Mouse (Mus musculus) embryonic stem cell, embryonic (primary cell): ENCODE data around the gene Cep104.

Source experiments
- CTCF ChIA-PET, 4 experiments: fragments of 300-600 bp in 2 of 4; fragments of 350-600 bp in 2 of 4; sonication (Branson Sonifier 250); formaldehyde crosslinking; loops; one replicate each; lab custom pipeline; 2022; ENCODE audit warnings: inconsistent platforms in 2 of 4; lab: Charles Lee
- POLR2A ChIA-PET, 4 experiments: fragments of 300-600 bp in 2 of 4; fragments of 350-600 bp in 2 of 4; sonication (Branson Sonifier 250); formaldehyde crosslinking; loops; one replicate each; lab custom pipeline; 2022; ENCODE audit warnings: antibody characterized with exemption in 4 of 4, inconsistent platforms in 1 of 4; lab: Charles Lee

Cep104 gene

DNA sequence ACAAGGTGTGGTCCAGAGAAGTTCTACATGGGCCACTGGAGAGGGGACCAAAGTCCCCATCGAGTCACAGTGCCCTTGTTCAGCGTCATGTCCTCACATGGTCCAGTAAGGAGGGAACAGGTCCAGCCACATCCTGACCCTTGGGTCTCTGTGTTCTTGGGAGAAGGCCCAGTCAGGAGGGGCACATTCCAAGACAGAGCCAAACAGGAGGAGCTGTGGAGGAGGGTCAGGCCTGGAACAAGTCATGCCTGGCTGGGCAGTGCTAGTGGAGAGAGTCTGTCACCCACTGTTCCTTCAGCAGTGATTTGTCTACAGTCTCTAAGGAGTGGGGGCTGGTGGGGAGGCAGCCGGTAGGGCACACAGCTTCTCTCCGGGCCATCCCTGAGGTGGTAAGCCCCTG lies 47.4 kb downstream of the Cep104 start:
- CTCF ChIA-PET, result interaction anchor here in 3 of 4 experiments (0.5 to 1.0 kb wide), 4 partner anchors 15 to 387 kb away, joined by 3 to 7 read pairs (median 4); no protein-coding TSS in a partner anchor
- POLR2A ChIA-PET, result interaction anchor here in 3 of 4 experiments (0.7 to 3.0 kb wide), 6 partner anchors 10 to 189 kb away, joined by 3 to 12 read pairs (median 4); partner anchors contain the start of gene Lrrc47 (in 2 of the 3)

DNA sequence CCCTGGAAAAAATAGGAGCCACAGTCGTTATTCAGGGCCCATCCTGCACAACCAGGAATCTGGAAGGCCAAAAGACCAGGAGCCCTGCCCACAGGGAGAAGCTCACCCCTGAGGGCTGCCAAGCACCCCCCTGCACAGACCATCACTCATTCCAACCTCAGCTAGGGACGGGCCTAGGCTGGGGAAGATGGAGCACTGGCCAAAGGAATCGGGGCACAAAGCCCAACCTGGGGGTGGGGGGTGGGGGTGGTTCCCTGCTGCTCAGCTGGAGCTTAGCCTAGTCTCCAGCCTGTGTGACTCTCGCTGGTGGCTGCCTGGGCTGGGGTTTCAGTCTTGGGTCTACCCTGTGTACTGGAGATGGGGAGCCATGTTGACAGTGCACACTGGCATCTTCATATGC lies 47.9 kb downstream of the Cep104 start:
- CTCF ChIA-PET, result interaction anchor here in 2 of 4 experiments (0.5 to 1.0 kb wide), 4 partner anchors 14 to 388 kb away, joined by 3 to 7 read pairs (median 4); no protein-coding TSS in a partner anchor
- POLR2A ChIA-PET, result interaction anchor here in 3 of 4 experiments (0.7 to 2.3 kb wide), 4 partner anchors 11 to 189 kb away, joined by 3 to 10 read pairs (median 3); partner anchors contain the start of gene Lrrc47 (in 1 of the 3)

DNA sequence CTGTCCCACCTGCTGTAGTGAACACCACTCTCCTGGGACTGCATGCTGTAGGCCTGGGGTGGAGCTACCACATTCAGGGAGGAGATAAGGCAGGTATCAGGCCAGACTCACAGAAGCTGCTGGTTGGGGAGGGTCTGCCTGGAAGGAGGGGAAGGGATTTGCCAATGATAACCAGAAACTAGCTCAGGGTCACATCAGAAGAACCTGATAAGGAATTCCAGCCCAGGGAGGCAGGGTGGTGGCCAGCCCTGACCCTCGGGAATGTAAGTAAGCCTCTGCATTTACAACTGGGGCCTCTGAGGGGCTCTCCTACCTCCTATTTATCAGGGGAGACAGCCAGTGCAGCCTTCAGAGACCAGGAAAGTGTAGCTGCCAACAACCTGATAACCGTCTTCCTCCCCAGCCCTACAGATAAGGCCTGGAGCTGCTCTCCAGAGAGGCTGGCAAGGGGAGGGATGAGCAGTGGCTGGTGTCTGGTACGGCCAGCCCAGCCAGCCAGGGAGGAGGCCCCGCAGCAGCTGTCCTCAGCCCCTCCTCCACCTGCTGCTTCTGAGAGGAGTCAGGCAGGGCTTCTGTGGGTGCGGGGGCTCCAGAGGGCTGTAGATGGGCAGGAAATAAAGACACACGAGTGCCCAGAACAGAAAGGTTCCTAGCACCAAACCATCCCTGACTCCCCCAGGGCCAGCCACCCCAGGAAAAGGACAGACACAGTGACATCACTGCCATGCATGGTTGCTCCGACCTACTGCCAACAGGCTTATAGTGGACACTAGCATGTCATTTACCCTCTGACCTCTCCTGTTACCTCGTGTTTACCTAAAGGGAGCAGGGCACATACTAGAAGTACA lies 49.0 kb downstream of the Cep104 start:
- CTCF ChIA-PET, result interaction anchor here in 1 of 4 experiments (2.4 kb wide), 1 partner anchor 277 kb away, joined by 8 read pairs; the partner anchor contains the start of gene Arhgef16
- POLR2A ChIA-PET, result interaction anchor here in 3 of 4 experiments (0.8 to 2.3 kb wide), 6 partner anchors 9 to 67 kb away, joined by 3 to 11 read pairs (median 5); partner anchors contain the start of genes A430005L14Rik (in 2 of the 3) and Lrrc47 (in 1 of the 3)

GRCm38 (mm10) chr4:154024729-154025521 lies 49.9 kb downstream of the Cep104 start:
- ChIA-PET CTCF (interaction anchor here in 3 of 4 experiments (0.5 to 4.0 kb wide), 19 partner anchors 8 to 1605 kb away, joined by 3 to 30 read pairs (median 4); partner anchors contain the start of gene Arhgef16 (in 1 of the 3)), POLR2A (interaction anchor here in 3 of 4 experiments (0.5 to 2.5 kb wide), 9 partner anchors 10 to 403 kb away, joined by 3 to 11 read pairs (median 5); partner anchors contain the start of genes Lrrc47 (in 2 of the 3) and A430005L14Rik (in 1 of the 3))

- ChIA-PET CTCF (interaction anchor here (0.5 to 4.0 kb wide), 50 partner anchors 9 to 1604 kb away, joined by 3 to 30 read pairs (median 3); partner anchors contain the start of genes Lrrc47 (in 2 of the 4), Arhgef16 (in 1 of the 4) and Tprgl (in 1 of the 4)), POLR2A (interaction anchor here (0.6 to 2.5 kb wide), 11 partner anchors 11 to 270 kb away, joined by 3 to 11 read pairs (median 5); partner anchors contain the start of gene Lrrc47 (in 2 of the 4))
Measured at GRCm38 (mm10) chr4:154025641-154026440, 50.8 kb downstream of the Cep104 start, which contains the start of gene Smim1. TSS of gene Smim1 (minus strand) at chr4:154026230.

DNA sequence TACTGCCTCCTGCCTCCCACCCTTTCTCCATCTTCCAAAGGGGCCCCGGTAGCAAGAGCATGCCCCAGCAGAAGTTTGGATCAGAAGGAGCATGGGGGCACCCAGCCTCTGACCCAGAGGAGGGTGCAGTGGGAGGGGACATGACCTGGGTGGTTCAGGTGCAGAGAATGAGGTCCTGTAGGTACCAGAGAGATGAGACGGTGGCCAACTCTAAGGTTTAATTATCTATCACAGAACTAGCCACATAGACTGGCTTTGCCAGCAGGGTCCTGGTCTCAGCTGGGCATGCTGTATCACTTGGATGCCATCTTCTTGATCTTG lies 51.4 kb downstream of the Cep104 start:
- ChIA-PET CTCF (interaction anchor here (0.5 to 4.0 kb wide), 44 partner anchors 9 to 812 kb away, joined by 3 to 30 read pairs (median 4); partner anchors contain the start of genes Lrrc47 (in 2 of the 4), Arhgef16 (in 1 of the 4) and Tprgl (in 1 of the 4)), POLR2A (interaction anchor here in 2 of 4 experiments (1.0 to 2.5 kb wide), 4 partner anchors 13 to 79 kb away, joined by 3 to 11 read pairs (median 7); partner anchors contain the start of gene Lrrc47 (in 1 of the 2))

GRCm38 (mm10) chr4:154028066-154028465 lies 53.1 kb downstream of the Cep104 start:
- ChIA-PET CTCF (interaction anchor here in 2 of 4 experiments (0.6 to 4.0 kb wide), 6 partner anchors 45 to 933 kb away, joined by 3 to 30 read pairs (median 4); partner anchors contain the start of genes Arhgef16 (in 1 of the 2) and Hes5 (in 1 of the 2)), POLR2A (interaction anchor here in 1 of 4 experiments (0.6 kb wide), 1 partner anchor 51 kb away, joined by 3 read pairs; no protein-coding TSS in a partner anchor)

GRCm38 (mm10) chr4:154028646-154029045 lies 53.7 kb downstream of the Cep104 start:
- POLR2A ChIA-PET, result interaction anchor here in 2 of 4 experiments (0.6 to 1.0 kb wide), 2 partner anchors 8 to 52 kb away, joined by 3 read pairs; no protein-coding TSS in a partner anchor
- CTCF ChIA-PET, result interaction anchor here in 1 of 4 experiments (4.0 kb wide), 1 partner anchor 76 kb away, joined by 30 read pairs; no protein-coding TSS in a partner anchor

- POLR2A ChIA-PET, result interaction anchor here in 1 of 4 experiments (2.6 kb wide), 1 partner anchor 22 kb away, joined by 7 read pairs; no protein-coding TSS in a partner anchor
- CTCF ChIA-PET, result interaction anchor here (0.6 to 2.7 kb wide), 9 partner anchors 11 to 1028 kb away, joined by 3 to 11 read pairs (median 4); partner anchors contain the start of gene Smim1 (in 2 of the 4)
Measured at GRCm38 (mm10) chr4:154037123-154037522, 62.1 kb downstream of the Cep104 start.

DNA sequence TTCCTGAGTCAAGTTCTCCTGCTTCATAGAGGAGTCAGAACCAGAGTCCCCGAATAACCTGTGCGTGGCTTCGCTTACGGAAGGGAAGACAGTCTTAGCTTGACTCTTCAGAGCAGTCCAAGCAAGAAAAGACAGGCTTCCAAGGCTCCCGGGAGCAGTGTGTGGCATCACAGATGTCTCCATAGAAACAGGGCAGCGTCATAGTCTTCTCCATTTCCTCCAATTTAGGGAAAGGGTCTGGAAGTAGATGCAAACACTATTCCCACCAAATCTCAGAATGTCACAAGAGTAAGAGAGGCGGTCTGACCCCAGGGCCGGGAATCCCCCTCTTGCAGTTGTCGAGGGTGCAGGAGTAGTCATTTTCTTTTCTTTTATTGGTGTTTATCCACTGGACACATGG lies 67.6 kb downstream of the Cep104 start, which contains the start of gene Ccdc27:
Gene Ccdc27, minus strand, starts transcription at position 101 of the 400 bp plus-strand sequence.
- ChIA-PET CTCF (no interaction called here), POLR2A (no interaction called here)

DNA sequence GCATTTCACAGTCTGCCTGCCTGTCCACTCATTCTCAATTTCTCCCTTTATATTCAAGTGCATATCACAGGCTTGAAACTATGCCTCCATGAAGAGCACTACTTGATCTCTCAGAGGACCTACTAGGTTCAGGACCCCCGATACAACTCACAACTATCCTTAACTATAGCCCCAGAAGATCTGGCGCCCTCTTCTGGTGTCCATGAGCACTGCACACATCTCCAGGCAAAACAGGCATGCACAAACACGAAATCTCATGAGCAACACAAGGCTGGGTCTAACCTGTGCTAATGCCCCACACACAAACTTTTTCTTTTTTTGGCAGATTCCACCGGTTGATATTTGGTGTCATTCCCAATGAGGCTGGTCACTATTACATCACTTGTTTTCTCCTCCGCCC lies 70.8 kb downstream of the Cep104 start:
- POLR2A ChIA-PET, result no interaction called here
- CTCF ChIA-PET, result no interaction called here

GRCm38 (mm10) chr4:154051401-154051800 lies 76.4 kb downstream of the Cep104 start:
- ChIA-PET POLR2A (interaction anchor here in 2 of 4 experiments (1.0 kb wide), 2 partner anchors 10 to 28 kb away, joined by 3 read pairs; no protein-coding TSS in a partner anchor), CTCF (interaction anchor here (0.6 to 2.3 kb wide), 10 partner anchors 11 to 250 kb away, joined by 3 to 13 read pairs (median 3); partner anchors contain the start of gene Arhgef16 (in 1 of the 4))

DNA sequence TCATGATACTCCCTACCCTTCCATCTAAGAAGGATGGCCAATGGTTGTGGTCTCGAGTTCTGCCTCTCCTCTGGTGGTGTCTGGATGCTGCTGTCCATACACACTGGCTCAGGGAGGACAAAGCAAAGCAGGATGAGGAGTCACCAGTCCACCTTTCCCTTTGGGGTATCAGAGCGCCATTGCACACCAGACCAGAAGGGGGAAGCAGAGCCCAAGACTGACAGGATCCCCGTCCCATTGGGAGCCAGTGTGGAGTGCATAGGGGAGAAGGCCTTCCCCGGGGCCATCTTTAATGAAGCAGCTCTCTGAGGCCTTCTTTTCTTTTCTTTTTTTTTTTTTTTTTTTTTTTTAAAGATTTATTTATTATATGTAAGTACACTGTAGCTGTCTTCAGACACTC lies 78.1 kb downstream of the Cep104 start:
- CTCF ChIA-PET, result interaction anchor here in 3 of 4 experiments (0.6 to 2.3 kb wide), 15 partner anchors 8 to 1767 kb away, joined by 3 to 13 read pairs (median 5); partner anchors contain the start of gene Arhgef16 (in 1 of the 3)
- POLR2A ChIA-PET, result interaction anchor here in 2 of 4 experiments (0.9 to 1.1 kb wide), 2 partner anchors 32 to 33 kb away, joined by 3 read pairs; no protein-coding TSS in a partner anchor

DNA sequence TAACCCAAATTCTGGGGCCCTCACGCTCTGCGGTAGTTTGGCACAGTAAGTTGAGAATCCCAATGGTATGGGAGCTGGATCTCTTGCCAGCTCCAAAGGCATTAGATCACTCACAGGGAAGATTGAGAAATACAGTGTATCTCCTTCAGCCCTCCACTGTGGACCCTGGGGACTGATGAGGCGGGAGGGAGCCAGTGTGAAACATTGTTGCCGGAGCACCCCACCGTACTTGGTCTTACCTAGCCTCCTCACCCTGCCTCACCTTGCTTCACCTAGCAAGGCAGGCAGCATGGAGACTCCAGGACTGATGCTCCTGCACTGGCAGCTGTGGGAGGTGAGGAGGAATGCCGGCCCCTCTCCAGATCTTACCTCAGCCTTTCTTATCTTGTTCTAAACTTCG lies 80.5 kb downstream of the Cep104 start:
- POLR2A ChIA-PET, result no interaction called here
- CTCF ChIA-PET, result interaction anchor here in 1 of 4 experiments (1.9 kb wide), 1 partner anchor 10 kb away, joined by 4 read pairs; no protein-coding TSS in a partner anchor

DNA sequence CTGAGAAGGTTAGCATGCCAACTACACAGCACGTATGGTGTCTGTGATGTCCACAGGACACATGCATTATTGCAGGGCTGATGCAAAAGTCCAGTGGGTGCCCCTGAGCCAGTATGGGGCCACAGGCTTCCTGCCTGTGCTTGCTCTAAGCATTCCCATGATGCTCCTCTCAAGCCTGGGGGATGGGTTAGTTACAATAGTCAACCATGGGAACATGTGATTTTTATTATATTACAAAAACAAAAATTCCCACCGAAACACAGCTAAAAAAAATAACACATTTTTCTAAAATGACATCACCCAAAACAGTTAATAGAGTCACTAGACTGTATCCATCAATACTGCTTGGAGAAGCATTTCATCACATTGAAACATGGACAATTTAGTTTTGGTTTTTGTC lies 81.1 kb downstream of the Cep104 start:
- ChIA-PET POLR2A (no interaction called here), CTCF (interaction anchor here in 1 of 4 experiments (1.9 kb wide), 1 partner anchor 10 kb away, joined by 4 read pairs; no protein-coding TSS in a partner anchor)

- ChIA-PET CTCF (interaction anchor here in 1 of 4 experiments (1.0 to 1.9 kb wide), 2 partner anchors 9 to 14 kb away, joined by 3 to 4 read pairs; no protein-coding TSS in a partner anchor), POLR2A (interaction anchor here in 1 of 4 experiments (0.6 kb wide), 1 partner anchor 648 kb away, joined by 3 read pairs; no protein-coding TSS in a partner anchor)
Measured at GRCm38 (mm10) chr4:154056661-154057060, 81.7 kb downstream of the Cep104 start.
